Mouse (Mus musculus) forelimb bud, embryonic 11.5 days (tissue): ENCODE data around the gene Axl.
A peak's percentile ranks its signal among the peaks of the same experiment; 100 is the strongest.

Source experiments
- DNase-seq: peaks from one replicate; pipeline ENCODE4 v3.0.0-alpha.2; 2012; ENCODE audit warnings: low read depth, low spot score

Axl gene

GRCm38 (mm10) chr7:25711731-25712197, 76.7 kb downstream of the Axl start:
- peak; percentile 50 for DNase-seq

GRCm38 (mm10) chr7:25711165-25711564, 77.3 kb downstream of the Axl start:
- no peak for DNase-seq

DNA sequence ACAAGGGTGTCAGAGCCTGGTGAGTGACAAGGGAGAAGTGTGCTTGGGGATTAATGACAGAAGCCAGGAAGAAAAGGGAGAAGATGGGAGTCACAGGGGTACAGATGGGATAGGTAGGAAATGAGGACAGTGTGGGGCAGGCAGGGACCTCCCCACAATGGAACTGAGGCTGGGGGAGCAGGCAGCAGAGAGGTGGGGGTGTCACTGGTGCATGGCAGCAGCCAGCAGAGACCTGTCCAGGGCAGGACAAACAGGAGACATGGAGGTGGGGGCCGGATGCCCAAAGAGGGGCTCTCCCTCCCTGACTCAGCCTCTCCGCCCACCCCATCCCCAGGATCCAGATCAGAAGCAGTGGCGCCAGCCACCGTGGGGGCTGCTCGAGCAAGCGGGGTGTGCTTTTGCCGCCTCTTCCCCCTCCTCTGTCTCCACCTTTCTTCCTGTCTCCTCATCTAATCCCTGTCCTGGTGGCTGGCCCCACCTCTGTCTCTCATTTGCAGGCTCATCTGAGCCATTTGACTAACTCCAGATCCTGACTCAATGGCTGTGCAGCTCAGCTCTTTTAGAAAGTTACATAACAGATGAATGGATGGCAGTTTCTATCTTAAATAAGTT, 77.9 kb downstream of the Axl start:
- DNase-seq = no peak

DNA sequence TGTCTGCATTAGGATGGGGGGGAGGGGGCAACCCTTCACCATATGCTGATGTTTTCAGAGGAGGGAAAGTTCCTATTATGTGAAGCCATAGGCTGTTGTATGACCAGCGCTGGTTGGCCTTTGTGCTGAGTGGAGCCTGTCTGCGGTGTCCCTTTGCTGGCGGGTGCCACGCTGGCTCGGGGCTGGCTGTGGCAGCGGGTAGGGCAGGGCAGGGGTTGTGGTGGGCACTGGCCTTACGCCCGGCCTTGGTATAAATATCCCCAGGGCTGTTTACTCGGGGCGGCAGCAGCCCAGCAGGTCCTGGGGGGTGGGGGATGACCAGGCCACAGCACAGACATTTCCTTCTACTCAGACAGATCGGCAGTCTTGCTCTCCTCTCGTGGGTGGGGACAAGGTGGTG, 78.5 kb downstream of the Axl start:
- no peak for DNase-seq

DNA sequence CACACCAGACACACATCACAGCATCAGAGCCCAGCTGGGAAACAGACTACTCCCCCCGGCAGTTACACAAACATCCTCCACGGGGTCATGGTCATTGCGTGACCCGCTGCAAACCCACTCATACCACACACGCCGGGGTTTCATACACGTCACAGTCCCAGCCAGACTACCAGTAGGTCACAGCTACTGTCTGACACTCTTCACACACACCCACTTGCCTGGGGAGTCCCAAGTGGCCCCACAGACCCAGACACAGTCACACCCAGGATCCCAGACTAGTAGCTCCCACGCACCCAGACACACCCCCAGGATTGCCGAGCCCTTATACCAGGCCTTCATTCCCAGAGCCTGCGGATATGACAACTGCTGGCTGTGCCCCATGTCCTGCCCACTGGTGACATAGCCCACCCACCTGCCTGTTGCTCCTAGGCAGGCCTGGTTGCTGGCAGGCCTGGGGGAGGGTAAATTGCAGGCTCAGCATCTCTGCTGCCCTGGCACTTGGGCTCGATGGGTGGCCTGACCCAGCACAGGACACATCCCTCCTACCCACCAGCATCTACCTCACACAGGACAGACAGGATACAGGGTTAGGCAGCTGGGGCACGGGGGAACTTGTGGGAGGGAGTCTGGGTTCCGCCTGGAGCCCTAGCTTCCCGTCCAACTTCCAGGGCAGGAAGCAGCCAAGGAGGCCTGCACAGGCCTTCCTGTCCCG, 80.8 kb downstream of the Axl start:
- DNase-seq = no peak
